Mouse (Mus musculus) testis, adult 2 months (tissue): ENCODE data around the gene Rab14.

ENCODE experiments used
- CTCF ChIP-seq: fragments of 200-500 bp; IDR thresholded peaks from 2 replicates; pipeline ENCODE4 v1.5.1; 2012; ENCODE audit warnings: low read depth, mild to moderate bottlenecking, inconsistent platforms, low read length, moderate library complexity; ENCODE audit not compliant: control insufficient read depth, insufficient read depth, insufficient replicate concordance
- POLR2A ChIP-seq: fragments of 200-500 bp; IDR thresholded peaks from 2 replicates; pipeline ENCODE4 v1.6.1; 2012; ENCODE audit warnings: low read depth, mild to moderate bottlenecking, inconsistent platforms, low read length, moderate library complexity; ENCODE audit not compliant: control insufficient read depth

DNA sequence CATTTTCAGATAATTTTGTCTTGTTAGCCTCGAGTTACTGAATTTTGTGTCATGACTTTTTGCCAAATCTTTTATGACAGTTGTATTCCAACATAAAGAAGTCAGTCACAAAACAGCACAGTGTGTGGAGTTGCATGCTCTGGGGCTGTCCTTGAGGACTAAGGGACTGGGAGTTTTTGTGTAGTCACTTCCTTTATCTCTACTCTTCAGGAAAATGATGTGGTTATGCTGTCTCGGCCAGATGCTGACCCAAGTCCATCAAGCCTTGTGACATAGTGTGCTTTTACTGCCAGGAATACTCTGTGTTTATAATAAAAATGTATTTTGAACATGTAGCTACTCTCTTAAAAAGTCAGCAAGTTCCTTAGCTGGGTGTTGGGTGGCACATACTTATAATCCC, 43.9 kb downstream of the Rab14 start:
- TF ChIP-seq CTCF, result no peak
- TF ChIP-seq POLR2A, result no peak
